Mouse (Mus musculus) left cerebral cortex, adult 2 months (tissue): ENCODE results near the gene Zfp316. TPM values are rescaled to one million over a fixed set of nuclear protein-coding genes. Genes with fewer than 3 reads are reported as not detected.
A peak's percentile ranks its signal among the peaks of the same experiment; 100 is the strongest.

Experiments
- DNase-seq, 2 experiments: peaks; one replicate each; pipeline ENCODE4 v3.0.0; 2021 to 2022; ENCODE audit warnings: low spot score in 2 of 2, mixed read lengths in 1 of 2; ENCODE audit errors: extremely low spot score in 1 of 2
- H3K27ac ChIP-seq: fragments of 200-600 bp; 2 replicates; pipeline ENCODE4 v1.8.1; 2022
- H3K4me3 ChIP-seq: fragments of 200-600 bp; 2 replicates; pipeline ENCODE4 v1.8.1; 2022
- CTCF ChIP-seq: fragments of 200-600 bp; IDR thresholded peaks from 2 replicates; pipeline ENCODE4 v1.8.1; 2022; ENCODE audit warnings: antibody characterized with exemption, mild to moderate bottlenecking, moderate library complexity
- intact Hi-C: fragments of 180-260 bp; cut with DNase I; formaldehyde crosslinking; loops from one replicate; pipeline ENCODE4 v1.15.1; 2025
- total RNA-seq, 2 experiments: library from RNA; stranded (reverse); gene quantifications; 2 replicates each; pipeline ENCODE4 v1.2.3; 2021

Zfp316 gene
- total RNA-seq, 2 experiments from 2014 or later = 20.0 to 23.4 TPM

DNA sequence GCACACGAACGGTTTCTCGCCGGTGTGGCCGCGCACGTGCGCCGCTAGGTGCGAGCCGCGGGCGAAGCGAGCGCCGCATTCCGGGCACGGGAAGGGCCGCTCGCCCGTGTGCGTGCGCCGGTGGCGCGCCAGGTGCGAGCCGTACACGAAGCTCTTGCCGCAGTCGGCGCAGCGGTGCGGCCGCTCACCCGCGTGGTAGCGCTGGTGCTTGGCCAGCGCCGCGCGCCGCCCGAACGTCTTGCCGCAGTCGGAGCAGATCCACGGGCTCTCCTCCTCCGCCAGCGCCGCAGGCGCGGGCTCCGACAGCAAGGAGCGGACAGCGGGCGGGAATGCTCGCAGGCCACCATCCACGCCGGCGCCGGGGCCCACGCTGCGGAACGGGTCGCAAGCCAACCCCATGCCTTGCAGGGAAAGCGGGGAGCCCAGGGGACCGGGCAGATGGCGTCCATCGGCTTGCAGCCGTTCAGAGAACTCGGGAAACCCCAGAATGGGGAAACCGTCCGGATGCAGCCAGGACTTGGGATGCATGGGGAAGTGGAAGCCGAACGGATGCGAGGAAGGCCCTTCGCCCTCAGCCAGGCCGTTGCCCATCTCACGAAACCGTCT lies 15.8 kb downstream of the Zfp316 start:
- no peak overlapping the region; the same call in 1 of the 2 replicates for H3K27ac ChIP-seq
- intact Hi-C loops = loop anchor here (5.0 kb wide), 1 partner anchor 43 kb away; no protein-coding TSS in a partner anchor
- peak overlapping the region; percentile 39 for H3K4me3 ChIP-seq
- no peak for TF ChIP-seq CTCF
- DNase-seq = peak; percentile 28 to 64

DNA sequence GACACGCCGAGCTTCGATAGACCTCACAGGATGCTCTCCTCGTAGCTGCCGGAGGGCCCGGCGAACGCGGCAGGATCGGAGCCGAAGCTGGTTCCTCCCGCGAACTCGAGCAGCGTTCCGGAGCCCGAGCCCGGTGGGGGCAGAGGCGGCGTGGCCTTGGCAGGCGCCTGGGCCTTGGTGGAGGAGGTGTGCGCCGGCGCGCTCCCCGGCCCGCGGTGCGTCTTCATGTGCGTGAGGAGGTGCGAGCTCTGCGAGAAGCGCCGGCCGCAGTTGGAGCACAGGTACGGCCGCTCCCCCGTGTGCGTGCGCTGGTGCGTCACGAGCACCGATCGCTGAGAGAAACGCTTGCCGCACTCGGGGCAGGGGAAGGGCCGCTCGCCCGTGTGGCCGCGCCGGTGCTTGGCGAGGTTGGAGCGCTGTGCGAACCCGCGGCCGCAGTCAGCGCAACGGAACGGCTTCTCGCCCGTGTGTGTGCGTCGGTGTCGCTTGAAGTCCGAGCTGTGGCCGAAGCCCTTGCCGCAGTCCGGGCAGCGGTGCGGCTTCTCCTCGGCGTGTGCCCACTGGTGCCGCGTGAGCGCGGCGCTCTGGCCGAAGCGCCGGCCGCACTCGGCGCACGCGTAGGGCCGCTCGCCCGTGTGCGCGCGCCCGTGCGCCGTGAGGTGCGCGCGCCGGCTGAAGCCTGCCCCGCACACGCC lies 16.5 kb downstream of the Zfp316 start:
- H3K27ac ChIP-seq = peak overlapping the region; percentile 59
- H3K4me3 ChIP-seq = peak overlapping the region; percentile 39
- intact Hi-C loops = loop anchor here (5.0 kb wide), 1 partner anchor 44 kb away; no protein-coding TSS in a partner anchor
- peak in 1 of 2 experiments; percentile 30 for DNase-seq
- TF ChIP-seq CTCF = no peak

DNA sequence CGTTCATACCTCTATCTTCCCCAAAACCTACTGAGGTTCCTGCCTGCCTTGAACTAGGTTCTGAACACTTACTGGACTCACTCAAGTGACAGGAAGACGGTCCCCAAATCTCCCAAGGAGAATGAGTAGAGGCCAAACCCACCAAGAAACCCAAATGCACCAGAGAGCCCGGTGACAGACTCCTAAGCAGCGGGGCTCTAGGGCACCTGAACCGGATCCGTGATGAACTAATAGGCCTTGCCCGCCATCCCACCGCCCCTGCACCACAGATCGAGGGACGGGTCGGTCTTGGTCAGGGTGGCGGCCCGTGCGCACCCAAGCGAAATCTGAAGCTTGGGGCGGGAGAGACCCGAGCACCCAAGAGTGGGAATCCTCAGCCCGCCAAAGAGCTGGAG lies 17.0 kb downstream of the Zfp316 start:
- DNase-seq = no peak
- no peak overlapping the region for H3K27ac ChIP-seq
- peak overlapping the region; percentile 39 for H3K4me3 ChIP-seq
- intact Hi-C loops = loop anchor here (5.0 kb wide), 1 partner anchor 45 kb away; no protein-coding TSS in a partner anchor
- no peak for TF ChIP-seq CTCF

DNA sequence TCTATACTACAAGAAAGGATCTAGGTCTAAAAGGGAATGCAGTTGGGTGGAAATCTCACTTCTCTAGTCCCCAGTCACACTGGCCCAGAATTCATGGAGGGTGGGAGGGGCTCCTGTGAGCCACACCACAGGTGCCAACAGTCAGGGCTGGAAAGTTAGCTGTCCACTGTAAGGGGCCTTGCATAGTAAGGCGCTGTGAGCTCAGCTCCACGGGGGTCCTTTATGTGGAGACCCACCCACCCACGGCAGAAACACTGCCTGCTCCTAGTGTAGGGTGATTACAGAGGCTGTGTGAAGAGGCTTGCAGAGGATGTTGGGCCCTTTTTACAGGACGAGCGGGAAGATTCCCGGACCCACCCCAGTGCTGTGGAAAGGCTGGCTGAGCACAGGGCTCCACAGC lies 17.8 kb downstream of the Zfp316 start:
- Histone ChIP-seq H3K27ac (no peak overlapping the region), H3K4me3 (no peak overlapping the region)
- no peak for DNase-seq
- intact Hi-C loops = loop anchor here (5.0 kb wide), 1 partner anchor 45 kb away; no protein-coding TSS in a partner anchor
- no peak for TF ChIP-seq CTCF

DNA sequence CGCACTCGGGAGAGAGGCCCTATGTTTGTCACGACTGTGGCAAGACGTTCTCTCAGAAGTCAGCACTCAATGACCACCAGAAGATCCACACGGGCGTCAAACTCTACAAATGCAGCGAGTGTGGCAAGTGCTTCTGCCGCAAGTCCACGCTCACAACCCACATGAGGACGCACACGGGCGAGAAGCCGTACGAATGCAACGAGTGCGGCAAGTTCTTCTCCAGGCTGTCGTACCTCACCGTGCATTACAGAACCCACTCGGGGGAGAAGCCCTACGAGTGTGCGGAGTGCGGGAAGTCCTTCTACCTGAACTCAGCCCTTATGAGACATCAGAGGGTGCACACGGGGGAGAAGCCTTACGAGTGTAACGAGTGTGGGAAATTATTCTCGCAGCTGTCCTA lies 24.9 kb downstream of the Zfp316 start:
- no peak overlapping the region for H3K27ac ChIP-seq
- DNase-seq = no peak
- no peak for TF ChIP-seq CTCF
- H3K4me3 ChIP-seq = no peak overlapping the region
- intact Hi-C loops = no loop called here

DNA sequence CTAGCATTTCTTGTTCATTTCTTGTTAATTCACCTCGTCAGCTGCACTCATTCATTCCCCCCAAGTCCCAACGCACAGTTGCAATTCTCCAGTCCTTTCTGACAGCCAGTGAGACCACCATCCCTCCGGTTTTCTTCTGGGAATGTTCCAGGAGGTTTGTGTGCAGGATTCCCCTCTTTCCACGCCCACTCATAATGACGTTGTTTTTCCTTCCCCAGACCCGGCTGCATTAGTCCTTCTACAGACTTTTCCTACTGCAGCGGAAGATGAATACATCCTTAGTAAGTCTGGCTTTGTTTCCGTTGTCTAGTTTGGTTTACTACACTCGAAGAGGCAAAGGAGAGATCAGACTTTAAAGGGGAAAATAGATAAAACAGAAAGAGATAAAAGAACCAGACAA lies 33.8 kb downstream of the Zfp316 start:
- no peak for TF ChIP-seq CTCF
- no peak for DNase-seq
- Histone ChIP-seq H3K4me3 (peak overlapping the region; percentile 70), H3K27ac (peak overlapping the region; percentile 87)
- intact Hi-C loops = no loop called here

DNA sequence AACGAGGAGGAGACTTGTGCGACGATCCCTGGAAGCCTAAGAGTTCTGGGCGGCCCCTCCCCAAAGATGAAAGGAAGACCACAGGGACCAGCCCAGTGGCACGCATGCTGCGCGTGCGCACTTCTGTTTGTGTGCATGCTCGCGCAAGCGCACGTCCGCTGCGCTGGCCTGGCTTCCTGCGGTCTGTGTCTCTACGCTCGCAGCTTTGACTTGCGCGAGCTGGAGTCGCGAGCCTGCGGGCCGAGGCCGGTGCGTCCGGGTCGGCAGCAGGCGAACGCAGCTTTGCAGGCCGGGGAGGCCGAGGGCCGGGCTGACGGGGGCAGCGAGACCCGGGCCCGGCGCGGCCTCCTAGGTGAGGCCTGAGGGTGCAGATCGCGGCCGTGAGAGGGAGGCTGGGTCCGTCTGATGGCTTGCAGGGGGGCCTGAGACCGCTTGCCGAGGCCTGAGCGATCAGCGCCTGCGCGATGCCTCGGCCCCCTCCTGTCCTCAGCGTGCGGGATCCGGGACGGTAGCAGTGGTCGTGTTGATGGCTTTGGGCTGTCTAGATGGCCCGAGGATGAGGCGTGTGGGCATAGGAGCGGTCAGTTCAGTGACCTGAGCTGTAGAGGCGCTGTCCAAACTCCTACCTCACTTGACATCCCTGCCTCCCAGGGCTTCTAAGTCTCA lies 34.7 kb downstream of the Zfp316 start, which contains the start of gene Zfp12:
Zfp12 (plus strand) TSS at position 136 of the 666 bp plus-strand sequence.
- peak within 1 kb of the TSS; percentile 87 for H3K27ac ChIP-seq
- TF ChIP-seq CTCF = peak; percentile 20
- intact Hi-C loops = loop anchor here (1.0 kb wide), 1 partner anchor 55 kb away; the partner anchor contains the start of gene Rbak
- peak; percentile 93 to 96 for DNase-seq
- peak within 1 kb of the TSS; percentile 70 for H3K4me3 ChIP-seq

DNA sequence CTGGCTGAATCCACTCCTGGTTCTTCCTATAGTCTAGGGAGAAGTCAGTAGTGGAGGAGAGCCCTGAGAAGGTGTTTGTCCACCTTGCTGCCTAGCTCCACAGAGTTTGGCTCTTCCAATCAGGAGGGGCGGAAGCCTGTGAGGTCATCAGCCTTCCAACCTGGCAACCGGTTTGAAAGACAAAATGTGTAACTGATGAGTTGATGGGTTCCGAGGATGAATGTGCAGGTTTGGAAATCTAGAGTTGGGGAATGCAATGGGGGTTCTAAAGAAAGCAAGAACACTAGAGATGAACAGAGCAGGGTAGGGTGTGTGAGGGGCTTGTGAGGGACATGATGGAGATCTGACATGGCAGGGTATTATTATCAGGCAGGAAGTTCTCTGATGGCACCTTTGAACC lies 43.0 kb downstream of the Zfp316 start, which contains the start of gene Spdye4a:
Spdye4a (minus strand) TSS at position 101 of the 400 bp plus-strand sequence.
- Histone ChIP-seq H3K27ac (no peak within 1 kb of the TSS), H3K4me3 (no peak within 1 kb of the TSS)
- intact Hi-C loops = no loop called here
- DNase-seq = no peak
- no peak for TF ChIP-seq CTCF

DNA sequence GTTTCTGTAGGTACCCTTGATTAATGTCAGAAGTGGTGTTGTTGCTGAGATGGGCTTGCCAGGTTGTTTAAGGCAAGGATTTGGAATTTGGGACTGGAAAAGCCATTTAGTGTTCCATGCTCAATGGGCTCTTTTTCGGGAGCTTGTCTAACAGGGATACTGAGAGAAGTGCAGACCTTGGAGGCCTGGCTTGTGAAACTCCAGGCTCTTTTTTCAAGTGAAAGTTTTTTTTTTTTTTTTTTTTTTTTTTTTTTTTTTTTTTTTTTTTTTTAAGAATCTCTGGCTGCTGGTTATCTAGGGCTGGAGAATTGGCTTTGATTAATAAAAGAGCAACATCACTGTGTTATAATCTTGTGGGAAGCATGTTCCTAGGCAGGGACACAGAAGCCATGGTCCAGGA lies 47.5 kb downstream of the Zfp316 start:
- intact Hi-C loops = no loop called here
- Histone ChIP-seq H3K27ac (no peak overlapping the region), H3K4me3 (no peak overlapping the region)
- no peak for TF ChIP-seq CTCF
- no peak for DNase-seq

DNA sequence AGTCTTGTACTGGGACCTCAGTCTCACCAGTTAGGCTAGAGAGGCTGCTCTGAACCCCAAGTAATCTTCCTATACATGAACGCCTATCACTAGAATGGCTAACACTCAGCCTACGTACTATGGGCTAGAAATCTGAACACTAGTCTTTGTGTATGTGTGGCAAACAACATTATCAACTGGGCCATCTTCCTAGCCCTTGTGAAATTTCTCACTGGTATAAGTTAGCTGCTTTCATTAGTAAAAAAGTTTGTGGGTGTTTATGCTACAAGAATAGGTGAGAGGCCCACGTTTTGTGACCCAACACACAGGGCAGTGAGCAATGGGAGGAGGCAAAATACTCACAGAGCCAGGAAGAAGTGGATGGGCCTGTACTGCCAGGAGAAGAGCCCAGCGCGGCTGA lies 48.8 kb downstream of the Zfp316 start:
- H3K4me3 ChIP-seq = no peak overlapping the region
- no peak for TF ChIP-seq CTCF
- DNase-seq = no peak
- no peak overlapping the region for H3K27ac ChIP-seq
- intact Hi-C loops = no loop called here

DNA sequence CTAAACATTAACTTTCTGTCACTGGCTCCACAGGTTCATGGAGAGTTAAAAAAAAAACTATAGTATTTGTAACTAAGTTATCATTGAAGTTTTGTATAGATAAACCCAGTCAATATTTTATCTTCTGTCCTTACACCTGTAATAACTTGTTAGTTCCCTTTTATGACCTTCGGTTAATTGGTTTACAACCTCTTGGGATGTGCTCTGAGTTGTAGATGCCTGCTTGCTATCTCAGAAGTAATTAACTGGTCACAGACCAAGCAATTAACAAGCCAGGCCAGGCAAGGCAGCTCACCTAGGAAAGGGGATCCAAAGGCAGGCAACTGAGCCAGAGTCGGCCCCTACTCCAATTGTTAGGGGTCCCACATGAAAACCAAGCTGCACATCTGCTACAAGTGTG lies 56.0 kb downstream of the Zfp316 start:
- Histone ChIP-seq H3K27ac (no peak overlapping the region), H3K4me3 (no peak overlapping the region)
- DNase-seq = no peak
- intact Hi-C loops = no loop called here
- TF ChIP-seq CTCF = no peak

DNA sequence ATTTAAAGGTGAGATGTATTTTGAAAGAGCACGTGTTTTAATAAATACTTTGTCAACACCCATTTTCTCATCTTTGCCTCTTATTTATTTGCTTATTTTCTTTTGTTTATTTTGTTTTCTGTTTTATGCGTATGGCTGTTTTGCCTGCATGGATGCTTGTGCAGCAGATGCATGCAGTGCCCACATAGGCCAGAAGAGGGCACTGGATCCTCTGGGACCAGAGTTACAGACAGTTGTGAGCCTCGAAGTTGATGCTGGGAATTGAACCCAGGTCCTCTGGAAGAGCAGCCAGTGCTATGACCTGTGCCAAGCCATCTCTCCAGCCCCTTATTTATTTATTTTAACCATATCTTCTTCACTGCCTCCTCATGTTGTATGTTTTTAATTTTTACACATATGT lies 64.8 kb downstream of the Zfp316 start:
- peak; percentile 20; the same call in 1 of the 2 replicates for TF ChIP-seq CTCF
- intact Hi-C loops = no loop called here
- DNase-seq = no peak
- H3K27ac ChIP-seq = no peak overlapping the region
- no peak overlapping the region for H3K4me3 ChIP-seq

Other genes starting within 250 kb of the Zfp316 start
- gene Rnf216, start 157.0 kb downstream of the Zfp316 start, total RNA-seq = 10 to 100 TPM; 40.7 to 47.8 TPM
- gene Olfr718-ps1, start 122.4 kb downstream of the Zfp316 start, total RNA-seq = under 1 TPM in 1 of 2 experiments, not detected in 1; 0.12 TPM
- gene Rbak, start 89.2 kb downstream of the Zfp316 start, total RNA-seq = 10 to 100 TPM; 14.2 to 14.5 TPM
- gene Spdye4b, start 89.0 kb downstream of the Zfp316 start, total RNA-seq = not detected
- not detected for gene Spdye4a, start 43.1 kb downstream of the Zfp316 start, total RNA-seq
- 10 to 100 TPM; 31.4 to 32.9 TPM for gene Zfp12, start 34.9 kb downstream of the Zfp316 start, total RNA-seq
- 1 to 10 TPM; 5.8 to 7.1 TPM for gene Zfp853, start 23.6 kb upstream of the Zfp316 start, total RNA-seq
- gene E130309D02Rik, start 45.3 kb upstream of the Zfp316 start, total RNA-seq = 10 to 100 TPM; 24.2 to 25.5 TPM
- 10 to 100 TPM; 41.8 to 42.3 TPM for gene Zdhhc4, start 59.2 kb upstream of the Zfp316 start, total RNA-seq
- gene Grid2ip, start 87.3 kb upstream of the Zfp316 start, total RNA-seq = 1 to 10 TPM; 2.2 to 2.7 TPM
- 10 to 100 TPM; 33.3 to 33.4 TPM for gene Kdelr2, start 133.8 kb upstream of the Zfp316 start, total RNA-seq
- gene Daglb, start 194.6 kb upstream of the Zfp316 start, total RNA-seq = 10 to 100 TPM; 32.5 to 36.1 TPM